Mouse (Mus musculus) heart, postnatal 4 days (tissue): ENCODE measurements around the gene Masp1. TPM values are rescaled to one million over a fixed set of nuclear protein-coding genes. Genes with fewer than 3 reads are reported as not detected.

Experiments
- total RNA-seq, 2 experiments: library from RNA; stranded (reverse); gene quantifications; 2 replicates each; pipeline ENCODE4 v1.2.3; 2021

Masp1 gene
- total RNA-seq, 2 experiments from 2014 or later: 22.6 to 26.2 TPM

Other genes with a start within 250 kb of the Masp1 start
- gene Rtp1, start 91.7 kb downstream of the Masp1 start, total RNA-seq: not detected
- gene Rtp4, start 524 bp downstream of the Masp1 start, total RNA-seq: 1 to 10 TPM; 1.8 to 2.1 TPM